Mouse (Mus musculus): ENCODE data around the gene Gm6370. TPM values are rescaled to one million over a fixed set of nuclear protein-coding genes. Genes with fewer than 3 reads are reported as not detected.

Gm6370 gene
- total and polyA plus RNA-seq, 3 experiments, result not detected

GRCm38 (mm10) chr5:146471311-146471710 is 19.9 kb upstream of the Gm6370 start:
- no peak overlapping the region for H3K9ac ChIP-seq (ENCODE audit: insufficient read depth, low read depth)
- H3K4me1 ChIP-seq (ENCODE audit: control insufficient read depth in 1 of 2, insufficient read depth in 2 of 2), result peaks cover 2% of the 10 kb centered on the region in 2 experiments; a peak in 2 of 4 replicates
- peaks cover 75% of the 10 kb centered on the region for H3K27me3 ChIP-seq (replicated peaks)
- no peak overlapping the region for H3K4me3 ChIP-seq (replicated peaks in 1 of 3; ENCODE audit: low read depth in 2 of 3, low read length in 2 of 3, poor library complexity in 1 of 3)
- no peaks in the 10 kb centered on the region for H3K9me3 ChIP-seq (replicated peaks; ENCODE audit: low read length)
- no peaks in the 10 kb centered on the region for H3K36me3 ChIP-seq (replicated peaks in 1 of 2; ENCODE audit: control insufficient read depth in 1 of 2, insufficient read depth in 1 of 2, low read length in 1 of 2)
- no peaks in the 10 kb centered on the region for H3K79me2 ChIP-seq (replicated peaks; ENCODE audit: control insufficient read depth, extremely low read depth, insufficient read depth, poor library complexity, severe bottlenecking)
- in situ Hi-C loops (cut with MboI; ENCODE audit: low pct_ligation_motif_present, low pct_unique_long_range_greater_than_20kb, low sequenced_read_pairs) (loop anchor here (10.0 to 25.0 kb wide), 2 partner anchors 137 to 284 kb away; partner anchors contain the start of gene 1700001J03Rik), dilution Hi-C loops (cut with MboI; ENCODE audit: extremely low pct_ligation_motif_present, extremely low pct_unique_long_range_greater_than_20kb, low sequenced_read_pairs) (no loop called here)
- no peak overlapping the region for H3K4me2 ChIP-seq (ENCODE audit: insufficient read depth, low read depth, poor library complexity, severe bottlenecking)
- no peak overlapping the region for H3K27ac ChIP-seq (ENCODE audit: insufficient read depth, low read depth)
- TF ChIP-seq ETS1 (conservative IDR thresholded peaks at IDR 0.05; ENCODE audit: low read depth, low read length) (no peak), PAX5 (IDR thresholded peaks at IDR 0.05; ENCODE audit: low read length) (no peak), HCFC1 (IDR thresholded peaks at IDR 0.05; ENCODE audit: low read depth, low read length) (no peak), MEF2A (IDR thresholded peaks at IDR 0.05; ENCODE audit: borderline replicate concordance, low read depth, low read length) (no peak), BHLHE40 (IDR thresholded peaks at IDR 0.05; ENCODE audit: low read depth, low read length) (no peak), USF2 (conservative IDR thresholded peaks at IDR 0.05; ENCODE audit: low read depth, low read length) (no peak), POLR2A (IDR thresholded peaks at IDR 0.05; ENCODE audit: low read depth, low read length) (no peak), ZC3H11A (IDR thresholded peaks at IDR 0.05; ENCODE audit: low read depth, low read length) (no peak), MAX (IDR thresholded peaks at IDR 0.05; ENCODE audit: low read length) (no peak), MYC (IDR thresholded peaks at IDR 0.05; ENCODE audit: low read depth, low read length) (no peak), RAD21 (IDR thresholded peaks at IDR 0.05; ENCODE audit: low read depth, low read length) (no peak), POLR2AphosphoS2 (IDR thresholded peaks at IDR 0.05; ENCODE audit: low read depth, low read length) (no peak), NELFE (IDR thresholded peaks at IDR 0.05; ENCODE audit: low read depth, low read length) (no peak), MXI1 (IDR thresholded peaks at IDR 0.05; ENCODE audit: low read depth, low read length) (no peak), CHD2 (IDR thresholded peaks at IDR 0.05; ENCODE audit: low read length) (no peak), SIN3A (IDR thresholded peaks at IDR 0.05; ENCODE audit: low read length) (no peak), EP300 (IDR thresholded peaks at IDR 0.05; ENCODE audit: low read length) (no peak), ZNF384 (IDR thresholded peaks at IDR 0.05; ENCODE audit: low read depth, low read length) (no peak)
- no peak for DNase-seq (ENCODE audit: extremely low read depth)

DNA sequence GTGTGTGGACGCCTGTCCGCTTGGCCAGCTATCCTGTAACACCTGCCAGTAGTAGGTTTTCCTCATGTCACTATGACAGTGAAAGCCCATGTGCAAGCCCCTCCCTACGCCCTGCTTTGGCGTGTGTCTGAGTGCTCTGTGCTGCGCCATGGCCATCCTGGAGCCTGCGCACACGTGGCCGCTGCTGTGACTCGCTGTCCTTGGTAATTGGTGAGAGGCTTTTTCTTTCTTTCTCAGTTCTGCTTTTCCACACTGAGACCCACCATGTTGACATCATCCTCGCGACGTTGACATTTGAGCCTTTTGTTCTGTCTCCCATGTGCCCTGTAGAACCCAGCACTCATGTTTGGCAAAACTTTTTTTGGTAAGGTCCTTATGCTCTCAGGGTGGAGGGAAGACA is 19.3 kb upstream of the Gm6370 start:
- H3K4me2 ChIP-seq (ENCODE audit: insufficient read depth, low read depth, poor library complexity, severe bottlenecking), result peak overlapping the region; percentile 22
- peak; percentile 35 for DNase-seq (ENCODE audit: extremely low read depth)
- in situ Hi-C loops (cut with MboI; ENCODE audit: low pct_ligation_motif_present, low pct_unique_long_range_greater_than_20kb, low sequenced_read_pairs), result loop anchor here (10.0 to 25.0 kb wide), 2 partner anchors 137 to 285 kb away; partner anchors contain the start of gene 1700001J03Rik
- H3K9ac ChIP-seq (ENCODE audit: insufficient read depth, low read depth), result no peak overlapping the region
- no peaks in the 10 kb centered on the region for H3K79me2 ChIP-seq (replicated peaks; ENCODE audit: control insufficient read depth, extremely low read depth, insufficient read depth, poor library complexity, severe bottlenecking)
- H3K36me3 ChIP-seq (replicated peaks in 1 of 2; ENCODE audit: control insufficient read depth in 1 of 2, insufficient read depth in 1 of 2, low read length in 1 of 2), result no peaks in the 10 kb centered on the region
- H3K4me3 ChIP-seq (replicated peaks in 1 of 3; ENCODE audit: low read depth in 2 of 3, low read length in 2 of 3, poor library complexity in 1 of 3), result no peak overlapping the region
- H3K27me3 ChIP-seq (replicated peaks), result peaks cover 73% of the 10 kb centered on the region
- no peaks in the 10 kb centered on the region for H3K9me3 ChIP-seq (replicated peaks; ENCODE audit: low read length)
- H3K27ac ChIP-seq (ENCODE audit: insufficient read depth, low read depth), result no peak overlapping the region
- H3K4me1 ChIP-seq (ENCODE audit: control insufficient read depth in 1 of 2, insufficient read depth in 2 of 2), result peaks cover 2% of the 10 kb centered on the region in 2 experiments; a peak in 2 of 4 replicates
- dilution Hi-C loops (cut with MboI; ENCODE audit: extremely low pct_ligation_motif_present, extremely low pct_unique_long_range_greater_than_20kb, low sequenced_read_pairs), result no loop called here
- TF ChIP-seq ZKSCAN1 (IDR thresholded peaks at IDR 0.05; ENCODE audit: borderline replicate concordance, low read depth, low read length) (no peak), MAFK (IDR thresholded peaks at IDR 0.05; ENCODE audit: insufficient replicate concordance, low read length) (no peak), NRF1 (IDR thresholded peaks at IDR 0.05; ENCODE audit: low read depth, low read length) (peak; percentile 74), ZNF384 (IDR thresholded peaks at IDR 0.05; ENCODE audit: low read depth, low read length) (no peak), RCOR1 (conservative IDR thresholded peaks at IDR 0.05; ENCODE audit: low read depth, low read length) (no peak), POLR2AphosphoS2 (IDR thresholded peaks at IDR 0.05; ENCODE audit: low read depth, low read length) (no peak), POLR2A (IDR thresholded peaks at IDR 0.05; ENCODE audit: low read depth, low read length) (no peak), UBTF (IDR thresholded peaks at IDR 0.05; ENCODE audit: low read depth, low read length) (no peak), NELFE (IDR thresholded peaks at IDR 0.05; ENCODE audit: low read depth, low read length) (no peak), ZC3H11A (IDR thresholded peaks at IDR 0.05; ENCODE audit: low read depth, low read length) (no peak), USF2 (conservative IDR thresholded peaks at IDR 0.05; ENCODE audit: low read depth, low read length) (no peak), E2F4 (IDR thresholded peaks at IDR 0.05; ENCODE audit: insufficient replicate concordance, low read depth, low read length) (no peak), HCFC1 (IDR thresholded peaks at IDR 0.05; ENCODE audit: low read depth, low read length) (no peak), TCF12 (IDR thresholded peaks at IDR 0.05; ENCODE audit: low read depth, low read length) (no peak), JUND (conservative IDR thresholded peaks at IDR 0.05; ENCODE audit: low read depth, low read length) (no peak), ETS1 (conservative IDR thresholded peaks at IDR 0.05; ENCODE audit: low read depth, low read length) (no peak), SMC3 (IDR thresholded peaks at IDR 0.05; ENCODE audit: low read depth, low read length) (no peak), GABPA (IDR thresholded peaks at IDR 0.05; ENCODE audit: insufficient replicate concordance, low read depth, low read length) (no peak), CTCF (conservative IDR thresholded peaks at IDR 0.05 in 1 of 2, IDR thresholded peaks at IDR 0.05 in 1 of 2; ENCODE audit: low read depth in 2 of 2, low read length in 2 of 2) (no peak), TBP (conservative IDR thresholded peaks at IDR 0.05; ENCODE audit: low read depth, low read length) (no peak), MYC (IDR thresholded peaks at IDR 0.05; ENCODE audit: low read depth, low read length) (peak; percentile 86; the same call in 1 of the 2 replicates), IRF4 (IDR thresholded peaks at IDR 0.05; ENCODE audit: low read depth, low read length) (peak; percentile 85), MAZ (IDR thresholded peaks at IDR 0.05; ENCODE audit: low read depth, low read length) (no peak), MAX (IDR thresholded peaks at IDR 0.05; ENCODE audit: low read length) (peak; percentile 85), RAD21 (IDR thresholded peaks at IDR 0.05; ENCODE audit: low read depth, low read length) (no peak)

All from CH12.LX (cell line).